Mouse (Mus musculus) fat pad, adult 2 months (tissue): ENCODE results near the gene Exog.

Experiments used
- DNase-seq: peaks from one replicate; pipeline ENCODE4 v3.0.0-alpha.2; 2011; ENCODE audit warnings: low read depth, low spot score; ENCODE audit errors: extremely low read depth

The Exog gene

GRCm38 (mm10) chr9:119457122-119457521, 12.4 kb downstream of the Exog start:
- DNase-seq, result no peak

DNA sequence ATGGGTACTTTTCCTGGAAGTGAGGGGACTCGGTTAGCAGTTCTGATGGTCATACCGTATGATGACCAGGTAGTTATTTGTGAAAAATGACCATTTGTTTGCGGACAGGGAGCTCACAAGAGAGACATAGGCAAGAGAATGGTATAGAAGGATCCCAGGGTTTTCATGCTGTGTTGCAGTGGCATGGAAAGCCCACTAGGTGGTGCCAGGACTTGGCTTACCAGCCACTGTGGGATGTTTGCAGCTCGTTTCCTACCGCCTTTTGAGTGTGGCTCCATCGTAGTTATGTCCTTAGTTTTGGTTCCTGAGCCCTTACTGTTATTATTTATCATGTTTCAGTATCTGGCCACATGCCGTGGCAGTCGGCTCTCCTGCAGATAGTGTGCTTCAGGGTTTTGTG, 15.7 kb downstream of the Exog start:
- no peak for DNase-seq

DNA sequence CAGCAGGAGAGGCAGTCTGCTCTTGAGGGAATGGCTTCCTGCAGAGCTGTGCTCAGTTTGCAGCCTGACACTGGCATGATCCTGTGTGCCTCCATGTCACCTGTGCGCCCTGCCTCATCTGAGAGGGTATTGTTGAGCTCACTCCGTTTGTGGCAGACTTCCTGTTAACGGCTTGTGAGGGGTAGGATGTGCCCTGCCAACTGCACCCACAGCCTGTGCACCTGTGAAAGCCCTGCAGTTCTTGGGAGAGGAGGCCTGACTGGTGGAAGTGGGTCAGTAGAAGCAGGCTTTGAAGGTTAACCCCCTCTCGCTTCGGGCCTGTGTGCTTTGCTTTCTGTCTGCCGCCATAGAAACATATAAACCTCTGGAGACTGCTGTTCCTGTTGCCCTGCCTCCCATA, 20.3 kb downstream of the Exog start:
- no peak for DNase-seq

- DNase-seq, result no peak
These were observed 20.9 kb downstream of the Exog start for GRCm38 (mm10) chr9:119465595-119465994.

- no peak for DNase-seq
These were observed 25.1 kb downstream of the Exog start for GRCm38 (mm10) chr9:119469691-119470353.

DNA sequence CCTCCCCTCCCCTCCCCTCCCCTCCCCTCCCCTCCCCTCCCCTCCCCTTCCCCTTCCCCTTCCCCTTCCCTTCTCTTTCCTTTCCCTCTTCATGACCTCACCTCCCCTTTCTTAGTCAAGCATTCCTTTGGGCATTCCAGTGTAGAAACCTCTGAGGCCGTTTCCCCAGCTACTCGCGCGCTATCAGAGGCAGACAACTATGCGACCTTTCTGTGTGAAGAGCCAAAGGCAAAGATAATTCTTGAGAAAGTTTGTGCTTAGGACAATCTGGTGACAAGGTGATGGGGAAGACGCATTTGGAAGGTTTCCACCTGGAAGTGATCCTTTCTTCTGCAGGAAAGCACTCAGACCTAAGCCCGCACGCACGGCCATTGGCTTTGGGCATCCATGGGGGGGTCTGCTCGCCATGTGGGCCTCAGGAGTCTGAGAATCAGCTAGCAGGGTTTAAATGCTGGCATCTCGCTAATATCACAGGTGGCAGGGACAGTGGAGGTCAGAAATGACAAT, 27.7 kb downstream of the Exog start:
- no peak for DNase-seq

DNA sequence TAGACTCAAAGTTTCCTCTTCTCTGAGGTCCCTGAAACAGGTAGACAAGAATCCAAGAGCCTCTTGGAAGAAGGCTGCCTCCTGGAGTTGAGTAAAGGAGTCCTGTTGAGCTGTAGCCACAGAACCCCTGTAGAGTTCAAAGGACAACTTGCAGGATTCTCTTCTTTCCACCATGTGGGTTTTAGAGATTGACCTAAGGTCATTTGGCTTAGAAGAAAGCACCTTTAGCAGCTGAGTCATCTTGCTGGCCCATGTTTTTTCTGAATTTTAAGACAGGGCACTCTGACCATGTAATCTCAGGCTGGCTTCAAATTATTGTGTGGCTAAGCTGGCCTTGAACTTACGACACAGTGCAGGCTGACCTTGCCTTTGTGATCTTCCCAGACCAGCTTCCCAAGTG, 28.3 kb downstream of the Exog start:
- DNase-seq, result no peak

- no peak for DNase-seq
These were observed 28.9 kb downstream of the Exog start for GRCm38 (mm10) chr9:119473608-119474164.

DNA sequence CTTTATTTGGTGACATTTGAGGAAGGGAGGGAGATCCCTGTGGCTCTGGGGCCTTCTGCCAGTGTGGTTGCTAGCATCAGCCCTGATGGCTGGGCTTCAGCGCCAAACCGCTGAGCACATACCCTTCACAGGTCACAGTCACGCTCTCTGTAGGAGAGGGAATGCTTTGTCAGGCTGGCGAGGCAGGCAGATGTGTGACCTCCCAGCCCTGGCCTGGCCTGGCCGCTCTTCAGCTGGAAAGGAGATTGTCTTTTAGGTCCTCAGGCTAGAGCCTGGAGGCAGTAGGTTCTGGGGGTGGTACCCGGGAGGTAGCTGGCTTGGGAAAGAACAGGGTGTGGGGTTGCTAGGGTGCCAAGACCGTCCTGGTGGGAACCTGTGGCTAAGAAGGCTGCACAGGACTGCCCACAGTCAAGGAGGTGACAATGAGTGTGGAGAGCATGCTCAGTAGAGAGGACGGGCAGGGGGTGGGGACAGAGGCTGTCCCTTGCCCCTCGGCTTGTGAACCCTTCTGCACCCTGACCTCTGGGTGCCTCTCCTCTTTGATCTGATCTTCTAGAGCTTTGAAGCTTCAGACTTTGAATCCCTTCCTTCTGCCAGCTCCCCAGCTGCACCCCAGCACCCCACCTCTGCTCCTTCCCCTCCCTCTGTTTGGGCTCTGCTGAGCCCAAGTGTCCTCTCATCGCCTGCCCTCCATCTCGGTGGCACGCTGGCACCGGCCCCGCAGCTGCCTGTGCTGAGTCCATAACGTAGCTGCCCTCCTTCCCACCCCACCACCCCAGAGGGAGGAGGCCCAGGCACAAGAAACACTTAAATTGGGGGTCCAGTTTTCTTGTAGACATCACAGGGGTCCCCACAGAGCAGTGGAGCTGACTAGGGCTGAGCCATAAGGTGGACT, 30.2 kb downstream of the Exog start:
- DNase-seq, result no peak

DNA sequence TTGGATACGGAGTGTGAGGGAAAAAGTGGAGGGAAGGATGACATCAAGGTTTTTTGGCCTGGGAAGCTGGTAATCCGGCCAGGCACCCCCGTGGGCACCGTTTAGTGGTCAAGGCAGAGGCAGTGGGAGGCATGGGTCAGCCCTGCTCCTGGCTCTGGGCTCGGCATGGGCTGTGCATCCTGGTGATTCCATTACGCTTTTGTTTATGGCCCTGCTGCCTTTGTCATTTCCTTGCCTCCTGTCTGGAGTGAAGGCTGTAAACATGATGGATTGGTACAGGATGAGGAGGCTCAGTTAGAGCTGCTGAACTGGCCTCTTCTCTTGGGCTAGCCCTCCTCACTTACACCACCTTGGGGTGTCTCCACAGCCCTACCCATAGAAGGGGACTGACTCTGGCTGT, 33.0 kb downstream of the Exog start:
- DNase-seq, result no peak

- no peak for DNase-seq
These were observed 33.6 kb downstream of the Exog start for GRCm38 (mm10) chr9:119478345-119478744.

DNA sequence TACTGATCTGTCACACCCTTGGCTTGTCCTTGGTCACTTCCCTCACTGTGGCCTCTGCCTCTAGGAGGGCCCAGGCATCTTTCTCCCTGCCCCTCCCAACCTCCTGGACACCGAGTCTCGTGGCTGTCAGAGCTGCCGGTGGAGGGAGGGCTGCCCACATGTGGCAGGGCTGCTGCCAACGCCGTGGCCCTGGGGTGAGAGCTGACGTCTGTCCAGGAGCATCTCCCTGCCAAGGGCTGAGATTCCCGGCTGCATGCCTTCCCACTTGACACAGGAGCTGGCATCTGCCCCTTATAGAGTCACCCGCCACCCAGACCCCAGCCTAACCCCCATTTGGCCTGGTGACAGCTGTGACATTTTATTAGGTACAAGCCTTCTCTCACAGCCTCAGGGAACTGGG, 34.6 kb downstream of the Exog start:
- DNase-seq, result no peak

DNA sequence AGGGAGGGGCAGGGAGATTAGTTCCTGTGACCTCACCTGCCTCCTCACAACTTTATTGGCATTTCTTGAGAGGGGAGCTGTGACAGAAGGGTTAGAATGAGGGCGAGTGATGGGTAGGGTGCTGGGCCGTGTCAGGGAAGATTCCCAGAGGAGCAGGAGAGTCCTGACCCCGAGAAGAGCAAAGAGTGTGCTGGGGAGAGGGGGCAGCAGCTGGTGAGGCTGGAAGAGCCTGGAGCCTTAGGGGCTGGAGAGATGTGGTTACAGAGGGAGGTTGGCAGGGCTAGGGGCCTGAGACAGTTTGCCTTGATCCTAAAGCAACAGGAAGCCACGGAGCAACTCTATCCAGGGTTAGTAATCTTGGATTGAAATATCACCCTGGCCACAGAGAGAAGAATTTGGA, 36.9 kb downstream of the Exog start:
- no peak for DNase-seq

DNA sequence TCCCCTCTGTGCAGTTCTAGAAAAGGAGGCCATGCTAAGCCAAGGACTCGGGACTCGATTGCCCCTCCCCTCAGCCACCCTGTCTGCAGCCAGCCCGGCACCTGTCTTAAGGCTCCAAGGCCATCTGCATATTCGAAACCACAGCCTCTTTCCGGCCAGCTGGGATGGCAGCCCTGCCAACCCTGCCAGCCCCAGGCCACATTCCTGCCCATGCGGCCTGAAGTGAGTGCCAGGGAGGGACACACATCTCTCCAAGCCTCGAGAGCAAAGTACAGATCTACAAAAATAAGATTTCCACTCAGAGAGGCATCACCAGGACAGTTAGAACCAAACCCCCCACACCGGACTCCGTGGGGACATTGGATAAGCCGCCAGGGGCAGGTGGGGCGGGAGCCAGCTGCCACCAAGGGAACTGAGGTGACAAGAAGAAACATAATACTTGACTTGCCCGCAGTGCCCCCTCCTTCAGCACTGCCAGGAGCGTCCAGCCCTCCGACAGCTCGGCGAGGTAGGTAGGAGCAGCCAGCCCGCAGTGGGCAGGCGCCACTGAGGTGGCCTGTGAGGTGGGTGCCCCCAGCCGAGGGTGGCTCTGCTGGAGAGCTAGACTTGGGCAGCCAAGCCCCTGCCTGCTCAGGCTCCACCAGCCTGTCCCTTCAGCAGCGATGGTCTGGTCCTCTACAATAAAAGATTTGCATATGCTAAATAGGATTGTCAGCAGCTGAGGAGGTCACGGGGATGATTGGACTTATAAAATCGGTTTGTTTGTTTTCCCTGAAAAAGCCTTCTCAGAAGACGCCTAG, 39.0 kb downstream of the Exog start:
- DNase-seq, result no peak

DNA sequence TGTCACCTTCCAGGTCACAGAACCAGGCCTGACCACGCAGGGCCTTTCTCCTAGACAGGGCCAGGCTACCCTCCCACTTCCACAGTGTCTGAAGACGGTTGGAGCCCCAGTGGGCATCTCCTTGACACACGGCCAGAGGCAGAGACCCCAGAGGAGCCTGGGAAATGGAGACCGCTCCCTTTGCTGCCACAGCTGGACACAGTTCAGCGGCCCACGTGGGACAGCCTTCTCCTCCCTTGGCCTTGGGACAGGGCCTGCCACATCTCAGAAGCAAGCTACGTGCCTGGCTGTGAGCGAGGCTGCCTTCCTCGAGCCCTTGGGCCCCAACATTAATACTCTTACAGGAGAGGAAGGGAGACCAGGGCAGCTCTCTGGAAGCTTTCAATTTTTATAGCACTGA, 39.7 kb downstream of the Exog start:
- no peak for DNase-seq

DNA sequence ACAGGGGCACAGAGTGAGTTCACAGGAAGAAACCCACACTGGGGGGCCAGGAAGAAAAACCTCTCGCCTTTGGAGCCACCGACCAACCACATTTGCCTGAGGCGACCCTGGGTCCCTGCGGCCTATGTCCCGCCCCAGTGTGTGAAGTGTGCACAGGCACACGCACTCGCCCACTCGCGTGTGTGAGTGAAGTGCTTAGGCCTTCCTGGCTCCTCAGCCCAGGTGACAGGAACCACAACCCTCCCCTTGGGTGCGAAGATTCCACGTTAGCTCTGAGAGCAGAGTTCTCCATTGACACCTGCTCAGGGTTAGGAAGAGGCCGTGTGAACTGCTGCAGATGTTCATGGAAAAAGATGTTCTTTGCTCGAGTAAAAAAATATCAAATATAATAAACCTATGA, 40.1 kb downstream of the Exog start:
- DNase-seq, result no peak

GRCm38 (mm10) chr9:119496354-119496753, 51.6 kb downstream of the Exog start:
- no peak for DNase-seq

DNA sequence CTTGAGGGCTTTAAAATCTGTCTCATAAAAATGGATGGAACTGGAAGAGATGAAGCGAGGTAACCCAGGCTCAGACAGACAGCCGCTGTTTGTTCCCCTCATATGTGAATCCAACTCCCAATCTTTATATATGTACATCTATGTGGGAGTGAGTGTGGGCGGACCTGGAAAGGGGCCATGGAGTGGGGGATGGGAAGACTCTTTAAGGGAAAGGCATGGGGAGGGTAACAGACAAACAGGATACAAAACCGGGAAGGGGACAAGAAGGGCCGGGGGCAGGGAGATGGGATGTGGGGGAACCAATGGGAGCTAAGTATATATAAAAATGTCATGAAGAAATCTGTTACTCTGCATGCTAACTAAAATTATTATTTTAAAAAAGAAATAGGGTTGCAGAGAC, 52.2 kb downstream of the Exog start:
- DNase-seq, result no peak

GRCm38 (mm10) chr9:119497546-119498246, 53.0 kb downstream of the Exog start:
- DNase-seq, result no peak

- no peak for DNase-seq
These were observed 53.5 kb downstream of the Exog start for GRCm38 (mm10) chr9:119498247-119498607.

DNA sequence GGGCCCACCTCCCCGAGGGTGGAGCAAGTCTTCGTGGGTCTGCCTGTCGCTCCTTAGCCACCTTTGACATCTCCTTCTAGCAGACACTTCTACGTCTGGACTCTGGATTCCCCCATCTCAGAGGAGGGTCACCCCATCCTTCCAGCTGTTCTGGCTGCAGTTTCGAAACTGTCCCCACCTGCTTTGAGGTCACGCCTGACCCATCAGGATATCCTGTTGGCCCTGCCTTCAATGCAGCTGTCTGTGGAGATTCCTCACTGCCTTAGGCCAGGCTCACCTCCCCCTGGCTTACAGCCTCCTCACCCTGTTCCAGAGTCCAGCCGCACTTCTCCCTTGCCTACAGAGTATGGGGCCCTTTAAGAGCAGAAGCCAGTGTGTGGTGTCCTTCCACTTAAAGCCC, 54.1 kb downstream of the Exog start:
- no peak for DNase-seq
